17 mouse cellular contexts compared by ENCODE assay signal in genomic region chr4:105191550-105191949, GRCm38 (mm10). TPM values are rescaled to one million over a fixed set of nuclear protein-coding genes. Genes with fewer than 3 reads are reported as not detected.
DNase-seq lines count a peak whose midpoint lies in the region; ATAC-seq and TF ChIP-seq lines count a peak whose summit lies in the region.
"Had no signal": no experiment of that assay in that cellular context is flagged by ENCODE, and none has a peak within 500 bp of the region (broad histone marks: within the 10 kb centered on the region; RNA-seq: fewer than 3 reads in every experiment).

No protein-coding gene starts in this region.

- ATAC-seq in forebrain, embryonic 15.5 days (replicated peaks) = no peak
- ATAC-seq in forebrain, postnatal 0 days = no peak
- ATAC-seq in embryonic facial prominence, embryonic 15.5 days (ENCODE audit: insufficient number of reproducible peaks, low FRiP score, low TSS enrichment, low read depth) = no peak
- no peak for ATAC-seq in stomach, embryonic 14.5 days (ENCODE audit: insufficient number of reproducible peaks, insufficient read depth, low FRiP score, low read depth)
- no peak for ATAC-seq in CD4-positive, CD25-positive, alpha-beta regulatory T cell, adult 4 months
- ATAC-seq: hindbrain, embryonic 16.5 days had no signal

- 0 out of 2 replicates have a peak overlapping the region, but pooled peaks have one; percentile 12 for H3K27ac ChIP-seq in forebrain, embryonic 15.5 days (replicated peaks)
- H3K27ac ChIP-seq in forebrain, postnatal 0 days (ENCODE audit: low read depth, low read length) = no peak overlapping the region
- peak overlapping the region; percentile 75 for H3K27ac ChIP-seq in layer of hippocampus, adult 2 months
- H3K27ac ChIP-seq in embryonic facial prominence, embryonic 15.5 days (replicated peaks) = peak overlapping the region; percentile 34
- H3K27ac ChIP-seq in stomach, embryonic 14.5 days (ENCODE audit: low read length) = peak overlapping the region; percentile 21; the same call in 1 of the 2 replicates
- H3K27ac ChIP-seq: liver, embryonic 14.5 days had no signal

- DNase-seq in forebrain, postnatal 0 days = no peak
- DNase-seq in layer of hippocampus, adult 2 months (ENCODE audit: low spot score in 2 of 2) = no peak
- DNase-seq in layer of hippocampus, postnatal 36 days = no peak
- DNase-seq: adrenal gland, adult 2 months; B cell, adult 2 months; cerebellum, adult 2 months; heart, postnatal 14 days; retina, postnatal 1 day; thymus, postnatal 4 days had no signal

- H3K4me3 ChIP-seq in forebrain, embryonic 15.5 days = no peak overlapping the region
- no peak overlapping the region for H3K4me3 ChIP-seq in forebrain, postnatal 0 days (ENCODE audit: low read depth, low read length)
- no peak overlapping the region for H3K4me3 ChIP-seq in layer of hippocampus, adult 2 months
- H3K4me3 ChIP-seq in embryonic facial prominence, embryonic 15.5 days (replicated peaks) = no peak overlapping the region
- H3K4me3 ChIP-seq in stomach, embryonic 14.5 days (ENCODE audit: low read depth, low read length) = no peak overlapping the region
- H3K4me3 ChIP-seq: myocyte had no signal

- no peaks in the 10 kb centered on the region for H3K36me3 ChIP-seq in forebrain, embryonic 15.5 days
- H3K36me3 ChIP-seq in forebrain, postnatal 0 days (ENCODE audit: insufficient read depth) = no peaks in the 10 kb centered on the region
- H3K36me3 ChIP-seq in embryonic facial prominence, embryonic 15.5 days = peaks cover 16% of the 10 kb centered on the region; the same call in 1 of the 2 replicates
- H3K36me3 ChIP-seq in stomach, embryonic 14.5 days (ENCODE audit: control insufficient read depth, insufficient read depth, low read length) = no peaks in the 10 kb centered on the region

- peaks cover 41% of the 10 kb centered on the region for H3K4me1 ChIP-seq in forebrain, embryonic 15.5 days
- H3K4me1 ChIP-seq in forebrain, postnatal 0 days (ENCODE audit: insufficient read depth) = peaks cover 16% of the 10 kb centered on the region; the same call in 1 of the 2 replicates
- H3K4me1 ChIP-seq in embryonic facial prominence, embryonic 15.5 days = peaks cover 59% of the 10 kb centered on the region
- peaks cover 44% of the 10 kb centered on the region for H3K4me1 ChIP-seq in stomach, embryonic 14.5 days (ENCODE audit: control insufficient read depth, insufficient read depth, low read length)

- 61% methylated on average over 5 of the region's 5 CpGs for WGBS in forebrain, embryonic 15.5 days
- WGBS in forebrain, postnatal 0 days = 49% methylated on average over 5 of the region's 5 CpGs
- 38% methylated on average over 5 of the region's 5 CpGs for WGBS in embryonic facial prominence, embryonic 15.5 days
- 36% methylated on average over 5 of the region's 5 CpGs for WGBS in stomach, embryonic 14.5 days

- no peaks in the 10 kb centered on the region for H3K9me3 ChIP-seq in forebrain, embryonic 15.5 days
- no peaks in the 10 kb centered on the region for H3K9me3 ChIP-seq in forebrain, postnatal 0 days (ENCODE audit: low read length)
- no peaks in the 10 kb centered on the region for H3K9me3 ChIP-seq in embryonic facial prominence, embryonic 15.5 days (replicated peaks)
- no peaks in the 10 kb centered on the region; the same call in 1 of the 2 replicates for H3K9me3 ChIP-seq in stomach, embryonic 14.5 days (ENCODE audit: control insufficient read depth, low read depth, low read length)

- H3K9ac ChIP-seq in forebrain, embryonic 15.5 days (replicated peaks) = no peak overlapping the region
- no peak overlapping the region for H3K9ac ChIP-seq in forebrain, postnatal 0 days
- no peak overlapping the region for H3K9ac ChIP-seq in embryonic facial prominence, embryonic 15.5 days
- H3K9ac ChIP-seq in stomach, embryonic 14.5 days (replicated peaks; ENCODE audit: low read depth, low read length) = no peak overlapping the region
- H3K9ac ChIP-seq: liver, embryonic 14.5 days had no signal

- H3K4me2 ChIP-seq in forebrain, embryonic 15.5 days (replicated peaks) = no peak overlapping the region
- no peak overlapping the region for H3K4me2 ChIP-seq in forebrain, postnatal 0 days (ENCODE audit: low read depth)
- no peak overlapping the region for H3K4me2 ChIP-seq in embryonic facial prominence, embryonic 15.5 days (replicated peaks)
- no peak overlapping the region for H3K4me2 ChIP-seq in stomach, embryonic 14.5 days (replicated peaks; ENCODE audit: low read depth, low read length)

- TF ChIP-seq CTCF in forebrain, postnatal 0 days (IDR thresholded peaks at IDR 0.05; ENCODE audit: low read depth) = no peak
- TF ChIP-seq CTCF in layer of hippocampus, adult 2 months (conservative IDR thresholded peaks at IDR 0.05) = no peak

- H3K27me3 ChIP-seq in forebrain, embryonic 15.5 days = no peaks in the 10 kb centered on the region
- H3K27me3 ChIP-seq in forebrain, postnatal 0 days (ENCODE audit: insufficient read depth, low read length) = no peaks in the 10 kb centered on the region
- H3K27me3 ChIP-seq in embryonic facial prominence, embryonic 15.5 days = no peaks in the 10 kb centered on the region
- no peaks in the 10 kb centered on the region for H3K27me3 ChIP-seq in stomach, embryonic 14.5 days (ENCODE audit: control insufficient read depth, insufficient read depth, low read length)

RNA-seq across cellular contexts. Expression of gene Plpp3, which starts 34.4 kb away (rescaled TPM):
- 74.4 and 75.6 TPM in 2 replicates for polyA plus RNA-seq in forebrain, embryonic 15.5 days (2015; fragmentation: Nextera tagmentation; extraction: Ambion mirVana)
- 64.8 and 87.3 TPM in 2 replicates for total RNA-seq in forebrain, postnatal 0 days (2014; rRNA removed)
- 82.8 and 117 TPM in 2 replicates for polyA plus RNA-seq in forebrain, postnatal 0 days (2015; fragmentation: Nextera tagmentation; extraction: Ambion mirVana)
- total RNA-seq in layer of hippocampus, adult 2 months (2021) = 100 to 1,000 TPM; 197 to 198 TPM
- 100 to 1,000 TPM; 185 to 202 TPM for total RNA-seq in layer of hippocampus, postnatal 36 days (2021)
- 190 and 199 TPM in 2 replicates for polyA plus RNA-seq in embryonic facial prominence, embryonic 15.5 days (2015; fragmentation: Nextera tagmentation; extraction: Ambion mirVana)
- 51.1 and 51.9 TPM in 2 replicates for polyA plus RNA-seq in stomach, embryonic 14.5 days (2014; fragmentation: Nextera tagmentation; extraction: Ambion mirVana)
- under 1 TPM in 1 of 2 experiments, not detected in 1; 0.24 TPM for polyA plus RNA-seq in CD4-positive, CD25-positive, alpha-beta regulatory T cell, adult 4 months (2017; shearing (Covaris generic))
- total RNA-seq: granulocyte monocyte progenitor cell, adult 5-6 weeks had no signal

Comparison
In these comparisons a context has a peak if more than half of its experiments do, and no peak if none do; other contexts are left out.
1. RNA of gene Plpp3, which starts 34.4 kb away (polyA plus RNA-seq): 190 to 199 TPM in embryonic facial prominence, embryonic 15.5 days, 82.8 to 117 TPM in forebrain, postnatal 0 days, 74.4 to 75.6 TPM in forebrain, embryonic 15.5 days and 51.1 to 51.9 TPM in stomach, embryonic 14.5 days; 0.24 TPM in CD4-positive, CD25-positive, alpha-beta regulatory T cell, adult 4 months; every median in the first group is over 10 times any median in the second.